Mouse (Mus musculus) liver, embryonic 12.5 days (tissue): ENCODE results near the gene Lemd2. TPM values are rescaled to one million over a fixed set of nuclear protein-coding genes. Genes with fewer than 3 reads are reported as not detected.

ENCODE experiments used
- ATAC-seq: fragments of 200-750 bp; cut with Nextera tagmentation; 2 replicates; pipeline ENCODE4 v1.8.0; 2017; ENCODE audit warnings: moderate number of reproducible peaks, mild to moderate bottlenecking, moderate library complexity
- H3K27ac ChIP-seq: fragments of 300-500 bp; sonication (generic); 2 replicates; pipeline ENCODE4 v1.5.1; 2016; ENCODE audit warnings: mild to moderate bottlenecking
- H3K27me3 ChIP-seq: fragments of 300-500 bp; sonication (generic); replicated peaks from 2 replicates; pipeline ENCODE4 v1.6.1; 2016; ENCODE audit warnings: mild to moderate bottlenecking, moderate library complexity
- H3K36me3 ChIP-seq: fragments of 300-500 bp; sonication (generic); 2 replicates; pipeline ENCODE4 v1.6.1; 2016; ENCODE audit warnings: mild to moderate bottlenecking, moderate library complexity
- H3K4me1 ChIP-seq: fragments of 300-500 bp; sonication (generic); 2 replicates; pipeline ENCODE4 v1.6.1; 2016
- H3K4me2 ChIP-seq: fragments of 300-500 bp; sonication (generic); 2 replicates; pipeline ENCODE4 v1.6.1; 2016; ENCODE audit warnings: mild to moderate bottlenecking, moderate library complexity
- H3K4me3 ChIP-seq: fragments of 300-500 bp; sonication (generic); 2 replicates; pipeline ENCODE4 v1.5.1; 2016; ENCODE audit warnings: mild to moderate bottlenecking, moderate library complexity
- H3K9ac ChIP-seq: fragments of 300-500 bp; sonication (generic); 2 replicates; pipeline ENCODE4 v1.6.1; 2016; ENCODE audit warnings: mild to moderate bottlenecking, moderate library complexity
- H3K9me3 ChIP-seq: fragments of 300-500 bp; sonication (generic); replicated peaks from 2 replicates; pipeline ENCODE4 v1.6.1; 2016; ENCODE audit warnings: mild to moderate bottlenecking, moderate library complexity
- WGBS: fragments of 180-500 bp; shearing (Covaris S2); methylation state at CpG from one replicate; pipeline ENCODE4 v1.1.7; 2016; ENCODE audit not compliant: insufficient replicate concordance; 5-methylcytosine and 5-hydroxymethylcytosine counted together
- polyA plus RNA-seq: library from polyadenylated mRNA; unstranded; fragments of >200 nt; fragmentation: Nextera tagmentation; extraction: Ambion mirVana; gene quantifications from 2 replicates; pipeline ENCODE4 v1.2.1, GENCODE M21; 2016

Gene Lemd2
- polyA plus RNA-seq, 1 experiment from 2014 or later: 13.1 TPM

- H3K36me3 ChIP-seq: no peaks in the 10 kb centered on the region
- no peak overlapping the region for H3K9ac ChIP-seq
- 77% methylated on average over 6 of the region's 6 CpGs for WGBS
- H3K9me3 ChIP-seq: no peaks in the 10 kb centered on the region
- no peak for ATAC-seq
- no peak overlapping the region for H3K4me2 ChIP-seq
- H3K27ac ChIP-seq: no peak overlapping the region
- no peaks in the 10 kb centered on the region for H3K4me1 ChIP-seq
- H3K4me3 ChIP-seq: no peak overlapping the region
- peaks cover 19% of the 10 kb centered on the region; the same call in 1 of the 2 replicates for H3K27me3 ChIP-seq
Observed at GRCm38 (mm10) chr17:27223821-27224220, 19.6 kb upstream of the Lemd2 start.

GRCm38 (mm10) chr17:27221562-27221961 lies 17.3 kb upstream of the Lemd2 start:
- WGBS: 79% methylated on average over 16 of the region's 16 CpGs

GRCm38 (mm10) chr17:27218916-27219315 lies 14.6 kb upstream of the Lemd2 start:
- no peaks in the 10 kb centered on the region for H3K9me3 ChIP-seq
- no peak overlapping the region for H3K4me3 ChIP-seq
- WGBS: 53% methylated on average over 6 of the region's 6 CpGs
- no peak overlapping the region for H3K27ac ChIP-seq
- peaks cover 5% of the 10 kb centered on the region for H3K27me3 ChIP-seq
- no peak for ATAC-seq
- H3K36me3 ChIP-seq: no peaks in the 10 kb centered on the region
- H3K9ac ChIP-seq: no peak overlapping the region
- H3K4me1 ChIP-seq: no peaks in the 10 kb centered on the region
- no peak overlapping the region for H3K4me2 ChIP-seq

More at GRCm38 (mm10) chr17:27221562-27221961, 17.3 kb upstream of the Lemd2 start:
- no peak overlapping the region for H3K27ac ChIP-seq
- peaks cover 7% of the 10 kb centered on the region; the same call in 1 of the 2 replicates for H3K27me3 ChIP-seq
- no peaks in the 10 kb centered on the region for H3K4me1 ChIP-seq
- H3K4me2 ChIP-seq: no peak overlapping the region
- no peaks in the 10 kb centered on the region for H3K36me3 ChIP-seq
- no peak for ATAC-seq
- H3K9me3 ChIP-seq: no peaks in the 10 kb centered on the region
- no peak overlapping the region for H3K9ac ChIP-seq
- H3K4me3 ChIP-seq: no peak overlapping the region

- no peak overlapping the region for H3K27ac ChIP-seq
- H3K9ac ChIP-seq: no peak overlapping the region
- peaks cover 1% of the 10 kb centered on the region for H3K4me1 ChIP-seq
- peaks cover 5% of the 10 kb centered on the region for H3K27me3 ChIP-seq
- no peak overlapping the region for H3K4me3 ChIP-seq
- no peaks in the 10 kb centered on the region for H3K9me3 ChIP-seq
- no peak overlapping the region for H3K4me2 ChIP-seq
- peak; percentile 37; the same call in 1 of the 2 replicates for ATAC-seq
- no peaks in the 10 kb centered on the region for H3K36me3 ChIP-seq
- 55% methylated on average over 4 of the region's 8 CpGs for WGBS
Observed at GRCm38 (mm10) chr17:27218364-27218763, 14.1 kb upstream of the Lemd2 start.

DNA sequence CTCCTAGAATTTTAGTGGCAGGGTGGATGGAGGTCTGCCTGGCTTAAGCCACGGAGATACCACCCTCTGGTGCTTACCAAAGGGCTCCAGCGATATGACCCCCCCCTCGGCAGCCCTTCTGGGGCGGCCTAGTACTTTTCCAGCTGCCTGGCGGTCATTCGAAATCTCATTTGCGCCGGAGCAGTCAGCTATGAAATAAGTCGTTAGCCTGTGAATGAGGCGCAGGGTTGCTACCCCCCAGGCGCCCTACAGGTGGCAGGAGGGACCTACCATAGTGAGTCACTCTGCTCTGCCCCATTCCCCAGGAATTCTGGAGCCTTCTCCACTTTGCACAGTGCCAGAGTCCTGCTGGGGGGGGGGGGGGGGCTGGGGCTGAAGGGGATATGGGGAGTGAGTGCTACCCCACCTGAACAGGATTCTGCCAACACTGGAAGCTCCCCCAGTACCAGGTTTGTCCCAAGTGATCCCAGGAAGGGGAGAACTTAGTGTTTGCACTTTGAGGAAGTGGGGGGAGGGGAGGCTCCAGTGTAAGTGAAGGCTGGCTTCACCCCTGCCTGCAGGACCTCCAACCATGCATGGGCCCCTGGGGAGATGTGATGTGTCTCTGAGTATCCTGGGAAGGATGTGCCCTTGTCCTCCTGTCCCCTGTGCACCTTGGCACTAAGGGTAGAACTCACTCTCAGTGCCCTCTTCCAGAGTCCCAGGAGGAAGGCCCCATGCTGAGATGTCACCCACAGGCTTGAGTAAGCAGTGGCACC lies 8.7 kb upstream of the Lemd2 start:
- Histone ChIP-seq H3K27ac (no peak overlapping the region), H3K9ac (no peak overlapping the region)

GRCm38 (mm10) chr17:27212006-27212405 lies 7.7 kb upstream of the Lemd2 start:
- H3K4me2 ChIP-seq: peak overlapping the region; percentile 15
- ATAC-seq: no peak

More for the DNA sequence above, 8.7 kb upstream of the Lemd2 start:
- WGBS: 14% methylated on average over 11 of the region's 11 CpGs
- Histone ChIP-seq H3K27me3 (peaks cover 35% of the 10 kb centered on the region), H3K36me3 (no peaks in the 10 kb centered on the region), H3K4me3 (no peak overlapping the region), H3K4me2 (peak overlapping the region; percentile 15), H3K4me1 (peaks cover 12% of the 10 kb centered on the region), H3K9me3 (no peaks in the 10 kb centered on the region)
- ATAC-seq: peak; percentile 60

GRCm38 (mm10) chr17:27207113-27207707 lies 2.9 kb upstream of the Lemd2 start:
- WGBS: 54% methylated on average over 11 of the region's 11 CpGs
- Histone ChIP-seq H3K27ac (no peak overlapping the region), H3K27me3 (peaks cover 29% of the 10 kb centered on the region), H3K36me3 (peaks cover 5% of the 10 kb centered on the region), H3K4me2 (no peak overlapping the region), H3K4me3 (no peak overlapping the region), H3K9ac (no peak overlapping the region), H3K4me1 (peaks cover 21% of the 10 kb centered on the region), H3K9me3 (no peaks in the 10 kb centered on the region; the same call in 1 of the 2 replicates)
- no peak for ATAC-seq

More at GRCm38 (mm10) chr17:27212006-27212405, 7.7 kb upstream of the Lemd2 start:
- no peak overlapping the region for H3K9ac ChIP-seq
- no peaks in the 10 kb centered on the region for H3K36me3 ChIP-seq
- 43% methylated on average over 6 of the region's 6 CpGs for WGBS
- peaks cover 34% of the 10 kb centered on the region for H3K27me3 ChIP-seq
- no peak overlapping the region for H3K27ac ChIP-seq
- H3K9me3 ChIP-seq: no peaks in the 10 kb centered on the region
- no peak overlapping the region for H3K4me3 ChIP-seq
- H3K4me1 ChIP-seq: peaks cover 12% of the 10 kb centered on the region

- peak; percentile 58 for ATAC-seq
- 3% methylated on average over 66 of the region's 74 CpGs for WGBS
- H3K9me3 ChIP-seq: peaks cover 4% of the 10 kb centered on the region; the same call in 1 of the 2 replicates
- peaks cover 42% of the 10 kb centered on the region for H3K36me3 ChIP-seq
- peak overlapping the region; percentile 95 for H3K4me3 ChIP-seq
- peak overlapping the region; percentile 94 for H3K27ac ChIP-seq
- H3K9ac ChIP-seq: peak overlapping the region; percentile 99
- peaks cover 8% of the 10 kb centered on the region; the same call in 1 of the 2 replicates for H3K27me3 ChIP-seq
- H3K4me2 ChIP-seq: peak overlapping the region; percentile 98
- peaks cover 52% of the 10 kb centered on the region for H3K4me1 ChIP-seq
Observed at GRCm38 (mm10) chr17:27203358-27204074, 753 bp downstream of the Lemd2 start.

DNA sequence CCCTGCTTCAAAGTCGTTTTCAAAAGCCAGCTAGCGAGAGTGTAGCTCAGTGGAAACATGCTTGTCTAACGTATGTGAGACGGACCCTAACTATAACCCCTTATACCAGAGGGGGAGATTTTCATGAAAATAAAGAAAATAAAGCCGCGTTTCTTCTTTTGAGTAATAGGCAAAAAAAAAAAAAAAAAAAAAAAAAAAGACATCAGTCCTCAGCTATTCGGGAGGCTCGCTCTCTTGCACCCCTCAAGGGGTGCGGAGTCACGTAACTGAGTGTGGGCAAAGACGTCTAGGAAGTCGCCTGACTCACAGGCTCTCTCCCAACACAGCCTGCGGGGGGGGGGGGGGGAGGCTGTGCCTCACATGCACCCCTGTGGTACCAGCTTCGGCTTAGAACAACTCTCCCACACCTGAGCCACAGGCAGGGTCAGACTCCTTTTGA lies 1.3 kb downstream of the Lemd2 start:
- Histone ChIP-seq H3K36me3 (peaks cover 48% of the 10 kb centered on the region), H3K4me1 (peaks cover 52% of the 10 kb centered on the region), H3K27me3 (peaks cover 8% of the 10 kb centered on the region; the same call in 1 of the 2 replicates), H3K9me3 (peaks cover 4% of the 10 kb centered on the region; the same call in 1 of the 2 replicates), H3K9ac (peak overlapping the region; percentile 99), H3K4me2 (peak overlapping the region; percentile 98), H3K4me3 (peak overlapping the region; percentile 95), H3K27ac (peak overlapping the region; percentile 94)
- 36% methylated on average over 14 of the region's 14 CpGs for WGBS
- no peak for ATAC-seq

GRCm38 (mm10) chr17:27201981-27202380 lies 2.3 kb downstream of the Lemd2 start:
- peaks cover 57% of the 10 kb centered on the region for H3K36me3 ChIP-seq
- WGBS: 86% methylated on average over 2 of the region's 2 CpGs

GRCm38 (mm10) chr17:27200801-27201200 lies 3.5 kb downstream of the Lemd2 start:
- WGBS: 86% methylated on average over 11 of the region's 11 CpGs
- H3K4me2 ChIP-seq: no peak overlapping the region
- no peak overlapping the region for H3K27ac ChIP-seq
- H3K27me3 ChIP-seq: no peaks in the 10 kb centered on the region
- no peak for ATAC-seq
- peaks cover 59% of the 10 kb centered on the region for H3K4me1 ChIP-seq
- peaks cover 4% of the 10 kb centered on the region; the same call in 1 of the 2 replicates for H3K9me3 ChIP-seq
- no peak overlapping the region for H3K9ac ChIP-seq
- H3K36me3 ChIP-seq: peaks cover 69% of the 10 kb centered on the region
- no peak overlapping the region for H3K4me3 ChIP-seq

More at GRCm38 (mm10) chr17:27201981-27202380, 2.3 kb downstream of the Lemd2 start:
- Histone ChIP-seq H3K4me1 (peaks cover 52% of the 10 kb centered on the region), H3K4me2 (no peak overlapping the region), H3K27ac (0 out of 2 replicates have a peak overlapping the region, but pooled peaks have one; percentile 24), H3K27me3 (peaks cover 4% of the 10 kb centered on the region; the same call in 1 of the 2 replicates), H3K9ac (no peak overlapping the region), H3K4me3 (no peak overlapping the region), H3K9me3 (peaks cover 4% of the 10 kb centered on the region; the same call in 1 of the 2 replicates)
- no peak for ATAC-seq
